10 mouse cellular contexts compared by ENCODE assay signal in the genomic region with DNA sequence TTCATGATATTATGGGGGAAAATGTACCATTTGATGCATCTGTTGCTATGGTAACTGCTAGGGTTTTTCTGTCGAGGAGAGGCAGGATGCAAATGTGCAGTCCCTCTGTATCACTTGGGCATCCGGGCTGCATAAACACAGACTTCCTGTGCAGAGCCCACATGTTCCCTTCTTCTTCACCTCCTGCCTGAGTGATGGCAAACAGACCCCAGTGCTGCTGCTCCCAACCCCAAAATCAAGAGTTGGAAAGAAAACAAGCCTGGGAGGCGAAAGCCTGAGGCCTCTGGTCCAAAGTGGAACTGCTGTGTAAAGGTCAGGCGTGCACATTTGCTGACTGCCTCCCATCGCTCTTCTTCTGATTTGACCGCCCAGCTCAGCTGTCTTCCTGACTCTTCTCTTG.
DNase-seq lines count a peak whose midpoint lies in the region; ATAC-seq and TF ChIP-seq lines count a peak whose summit lies in the region.
"Had no signal": no experiment of that assay in that cellular context is flagged by ENCODE, and none has a peak within 500 bp of the region (broad histone marks: within the 10 kb centered on the region; RNA-seq: fewer than 3 reads in every experiment).

No protein-coding gene starts in this region.

- H3K36me3 ChIP-seq in forebrain, embryonic 13.5 days (ENCODE audit: poor library complexity, severe bottlenecking): 0 out of 2 replicates have a peak, but pooled peaks cover 2% of the 10 kb centered on the region
- peaks cover 14% of the 10 kb centered on the region for H3K36me3 ChIP-seq in forebrain, embryonic 10.5 days (replicated peaks)

- peak; percentile 50; the same call in 1 of the 2 replicates for ATAC-seq in forebrain, embryonic 13.5 days
- peak; percentile 97 for ATAC-seq in activated CD4-positive, CD25-positive, alpha-beta regulatory T cell, adult 4 months

- DNase-seq in forebrain, embryonic 10.5 days (ENCODE audit: extremely low spot score, low spot score): no peak
- peak in 1 of 2 experiments; percentile 71 for DNase-seq in layer of hippocampus, adult 2 months (ENCODE audit: low spot score in 2 of 2)
- no peak for DNase-seq in layer of hippocampus, adult 9-10 months (ENCODE audit: low spot score)
- DNase-seq in induced T-regulatory cell, adult 2 months (ENCODE audit: low read depth): peak; percentile 61
- DNase-seq in cerebellum, postnatal 10 days: no peak
- DNase-seq in urinary bladder, postnatal 10 days (ENCODE audit: low spot score): no peak
- DNase-seq: right cerebral cortex, postnatal 14 days had no signal

- no peaks in the 10 kb centered on the region for H3K27me3 ChIP-seq in forebrain, embryonic 13.5 days
- H3K27me3 ChIP-seq in forebrain, embryonic 10.5 days (ENCODE audit: poor library complexity, severe bottlenecking): no peaks in the 10 kb centered on the region
- H3K27me3 ChIP-seq: embryonic facial prominence, embryonic 13.5 days had no signal

- TF ChIP-seq CTCF in layer of hippocampus, adult 2 months (conservative IDR thresholded peaks at IDR 0.05): no peak

- H3K4me2 ChIP-seq in forebrain, embryonic 13.5 days: no peak overlapping the region
- H3K4me2 ChIP-seq: embryonic facial prominence, embryonic 13.5 days had no signal

- H3K4me3 ChIP-seq in forebrain, embryonic 13.5 days: no peak overlapping the region
- H3K4me3 ChIP-seq in forebrain, embryonic 10.5 days: no peak overlapping the region
- H3K4me3 ChIP-seq in layer of hippocampus, adult 2 months: no peak overlapping the region
- H3K4me3 ChIP-seq: embryonic facial prominence, embryonic 13.5 days had no signal

- no peak overlapping the region for H3K27ac ChIP-seq in forebrain, embryonic 13.5 days
- H3K27ac ChIP-seq in forebrain, embryonic 10.5 days: no peak overlapping the region
- H3K27ac ChIP-seq in layer of hippocampus, adult 2 months: peak overlapping the region; percentile 88
- H3K27ac ChIP-seq: embryonic facial prominence, embryonic 13.5 days had no signal

- no peaks in the 10 kb centered on the region for H3K4me1 ChIP-seq in forebrain, embryonic 13.5 days
- H3K4me1 ChIP-seq in forebrain, embryonic 10.5 days: no peaks in the 10 kb centered on the region

- no peaks in the 10 kb centered on the region for H3K9me3 ChIP-seq in forebrain, embryonic 13.5 days (replicated peaks)
- H3K9me3 ChIP-seq in forebrain, embryonic 10.5 days: peaks cover under 1% of the 10 kb centered on the region; the same call in 1 of the 2 replicates
- H3K9me3 ChIP-seq: embryonic facial prominence, embryonic 13.5 days had no signal

- no peak overlapping the region for H3K9ac ChIP-seq in forebrain, embryonic 13.5 days
- H3K9ac ChIP-seq: embryonic facial prominence, embryonic 13.5 days had no signal

- 75% methylated on average over 6 of the region's 6 CpGs for WGBS in forebrain, embryonic 13.5 days
- 74% methylated on average over 6 of the region's 6 CpGs for WGBS in forebrain, embryonic 10.5 days
